Mouse (Mus musculus) myocyte (in vitro differentiated cells): Measurements from ENCODE around the gene Smim24.

Source experiments
- CEBPB ChIP-seq: IDR thresholded peaks from 2 replicates; pipeline ENCODE4 v1.6.1; 2011; ENCODE audit warnings: mild to moderate bottlenecking, moderate library complexity; ENCODE audit not compliant: poor library complexity, insufficient read depth, severe bottlenecking
- E2F4 ChIP-seq: IDR thresholded peaks from one replicate; pipeline ENCODE4 v1.6.1; 2011; ENCODE audit warnings: mild to moderate bottlenecking, control low read depth, moderate library complexity; ENCODE audit not compliant: insufficient read depth
- MAX ChIP-seq: IDR thresholded peaks from one replicate; pipeline ENCODE4 v1.6.1; 2011; ENCODE audit warnings: low read depth, mild to moderate bottlenecking, control low read depth
- MYOD1 ChIP-seq, 3 experiments: IDR thresholded peaks; one replicate each; pipeline ENCODE4 v1.6.1; 2011; ENCODE audit warnings: control low read depth in 2 of 3, low read depth in 2 of 3, mild to moderate bottlenecking in 2 of 3, moderate library complexity in 1 of 3; ENCODE audit not compliant: insufficient read length in 2 of 3, control insufficient read depth in 1 of 3
- MYOG ChIP-seq, 3 experiments: IDR thresholded peaks; one replicate each; pipeline ENCODE4 v1.6.1; 2011; ENCODE audit warnings: control low read depth in 2 of 3, low read depth in 2 of 3, mild to moderate bottlenecking in 2 of 3; ENCODE audit not compliant: insufficient read length in 2 of 3, control insufficient read depth in 1 of 3, insufficient read depth in 1 of 3
- POLR2A ChIP-seq: IDR thresholded peaks from one replicate; pipeline ENCODE4 v1.6.1; 2011; ENCODE audit warnings: low read depth, mild to moderate bottlenecking, control low read depth, moderate library complexity; ENCODE audit not compliant: insufficient read length
- POLR2AphosphoS2 ChIP-seq: IDR thresholded peaks from one replicate; pipeline ENCODE4 v1.6.1; 2011; ENCODE audit warnings: low read depth, control low read depth; ENCODE audit not compliant: insufficient read length
- SRF ChIP-seq: IDR thresholded peaks from one replicate; pipeline ENCODE4 v1.6.1; 2011; ENCODE audit warnings: low read depth; ENCODE audit not compliant: control insufficient read depth, insufficient read length
- TCF12 ChIP-seq: IDR thresholded peaks from one replicate; pipeline ENCODE4 v1.6.1; 2011; ENCODE audit warnings: mild to moderate bottlenecking, control low read depth; ENCODE audit not compliant: poor library complexity, insufficient read depth, severe bottlenecking
- USF1 ChIP-seq: IDR thresholded peaks from one replicate; pipeline ENCODE4 v1.6.1; 2011; ENCODE audit warnings: low read depth, mild to moderate bottlenecking, control low read depth, moderate library complexity

DNA sequence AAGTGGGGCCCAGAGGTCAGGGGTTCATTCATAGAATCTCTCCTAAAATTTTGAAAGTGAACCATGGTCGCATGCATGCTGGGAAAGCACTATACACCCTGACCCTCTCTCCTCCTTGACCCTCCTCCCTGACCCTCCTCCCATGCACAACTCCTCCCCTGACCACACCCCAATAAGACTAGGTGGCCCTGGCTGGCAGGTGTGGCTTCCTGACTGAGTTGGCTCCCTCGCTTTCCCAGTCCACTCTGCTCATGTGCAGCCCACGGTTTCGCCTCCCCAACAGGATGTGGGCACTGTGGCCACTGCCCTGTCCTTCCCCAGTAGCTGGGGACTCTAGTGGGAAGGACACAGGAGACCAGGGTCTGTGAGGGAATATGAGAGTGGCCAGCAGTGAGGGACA, 17.5 kb downstream of the Smim24 start:
- TF ChIP-seq POLR2A (no peak), TCF12 (no peak), E2F4 (no peak), USF1 (no peak), MYOG (IDR thresholded peaks at IDR 0.05; ENCODE audit: control insufficient read depth in 1 of 3, insufficient read depth in 1 of 3, insufficient read length in 2 of 3, low read depth in 2 of 3) (no peak), MYOD1 (IDR thresholded peaks at IDR 0.05; ENCODE audit: control insufficient read depth in 1 of 3, insufficient read length in 2 of 3, low read depth in 2 of 3) (peak in 1 of 3 experiments; percentile 9), MAX (no peak), SRF (no peak), CEBPB (no peak), POLR2AphosphoS2 (no peak)
